Mouse (Mus musculus) ES-E14 (cell line): ENCODE data around the gene Gm5901. TPM values are rescaled to one million over a fixed set of nuclear protein-coding genes. Genes with fewer than 3 reads are reported as not detected.
"Not testable (repeated sequence)": the region's sequence is repeated elsewhere in the genome, so short reads cannot be mapped to it uniquely, and the experiment has no call there.

Source experiments
- DNase-seq: peaks from one replicate; pipeline ENCODE4 v3.0.0-alpha.2; 2013; ENCODE audit warnings: low read depth, low spot score
- H3K27ac ChIP-seq: 2 replicates; pipeline ENCODE4 v1.5.1; 2012; ENCODE audit warnings: low read depth, mild to moderate bottlenecking, low read length, moderate library complexity, mixed read lengths; ENCODE audit not compliant: poor library complexity, insufficient read depth, severe bottlenecking
- H3K36me3 ChIP-seq: 2 replicates; pipeline ENCODE4 v1.6.1; 2012; ENCODE audit warnings: mild to moderate bottlenecking, low read length, moderate library complexity, mixed read lengths; ENCODE audit not compliant: control insufficient read depth, poor library complexity, insufficient read depth, severe bottlenecking
- H3K4me1 ChIP-seq, 2 experiments: fragments of 150-350 bp in 1 of 2; sonication (generic) in 1 of 2; 2 replicates each; pipeline ENCODE4 v1.6.1; 2012; ENCODE audit warnings: low read length in 2 of 2, mild to moderate bottlenecking in 1 of 2, mixed read lengths in 1 of 2; ENCODE audit not compliant: control insufficient read depth in 2 of 2, insufficient read depth in 2 of 2, poor library complexity in 1 of 2
- H3K4me3 ChIP-seq, 2 experiments: fragments of 150-350 bp in 1 of 2; sonication (generic) in 1 of 2; 2 replicates each; pipeline ENCODE4 v1.5.1; 2012; ENCODE audit warnings: low read length in 2 of 2, low read depth in 1 of 2, mild to moderate bottlenecking in 1 of 2, mixed read lengths in 1 of 2; ENCODE audit not compliant: insufficient read depth in 1 of 2, poor library complexity in 1 of 2, severe bottlenecking in 1 of 2
- H3K9ac ChIP-seq: 2 replicates; pipeline ENCODE4 v1.6.1; 2012; ENCODE audit warnings: low read depth, mild to moderate bottlenecking, low read length, mixed read lengths; ENCODE audit not compliant: poor library complexity, insufficient read depth, severe bottlenecking
- H3K9me3 ChIP-seq: fragments of 150-350 bp; sonication (generic); 2 replicates; pipeline ENCODE4 v1.6.1; 2012; ENCODE audit warnings: low read depth, mild to moderate bottlenecking, low read length; ENCODE audit not compliant: control insufficient read depth, insufficient read depth
- CHD2 ChIP-seq: IDR thresholded peaks from 2 replicates; pipeline ENCODE4 v1.6.1; 2014; ENCODE audit warnings: mild to moderate bottlenecking, low read depth, low read length, inconsistent platforms
- HCFC1 ChIP-seq: IDR thresholded peaks from 2 replicates; pipeline ENCODE4 v1.6.1; 2012; ENCODE audit warnings: low read length, inconsistent platforms, borderline replicate concordance; ENCODE audit not compliant: insufficient read depth
- MAFK ChIP-seq: IDR thresholded peaks from 2 replicates; pipeline ENCODE4 v1.6.1; 2014; ENCODE audit warnings: mild to moderate bottlenecking, low read depth, low read length, inconsistent platforms; ENCODE audit not compliant: insufficient read depth
- ZC3H11A ChIP-seq: IDR thresholded peaks from 2 replicates; pipeline ENCODE4 v1.6.1; 2012; ENCODE audit warnings: low read depth, mild to moderate bottlenecking, inconsistent platforms, low read length, borderline replicate concordance
- ZNF384 ChIP-seq: IDR thresholded peaks from 2 replicates; pipeline ENCODE4 v1.6.1; 2012; ENCODE audit warnings: low read depth, low read length, inconsistent platforms
- in situ Hi-C, 2 experiments: fragments of 600-800 bp; cut with MboI; formaldehyde crosslinking; loops; one replicate each; pipeline ENCODE4 v1.15.1; 2025; ENCODE audit warnings: low sequenced_read_pairs in 2 of 2, inconsistent platforms in 1 of 2; ENCODE audit not compliant: unreplicated experiment in 2 of 2
- total RNA-seq: library from RNA; depleted of rRNA; stranded (reverse); fragments of 300-350 nt; gene quantifications from 2 replicates; pipeline ENCODE4 v1.2.3, GENCODE M21; 2012; rRNA removed

Gene Gm5901
- 0.89 and 2.4 TPM in 2 replicates for total RNA-seq

DNA sequence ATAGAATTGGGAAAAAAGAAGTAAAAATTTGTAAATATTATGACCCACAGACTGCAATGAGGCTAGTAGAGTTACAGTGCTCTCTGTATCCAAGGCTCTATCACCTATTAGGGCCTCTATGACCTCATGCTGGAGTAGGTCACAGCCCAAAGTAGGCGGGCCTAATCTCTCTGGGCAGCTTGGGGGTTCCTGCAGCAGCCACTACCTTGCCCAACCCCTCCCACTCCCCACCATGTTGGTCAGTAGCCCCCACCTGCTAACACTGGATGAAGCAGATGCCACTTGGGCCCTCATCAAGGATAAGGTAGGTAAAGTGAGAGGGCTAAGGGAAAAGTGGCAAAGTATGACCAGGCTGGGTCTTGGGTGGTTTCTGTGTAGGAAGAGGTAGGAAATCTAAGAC lies at the start of gene Gm5901:
Gene Gm5901, plus strand, starts transcription at position 173 of the 400 bp plus-strand sequence.
- no peak for DNase-seq
- H3K9me3 ChIP-seq, result no peaks in the 10 kb centered on the region
- peaks cover 21% of the 10 kb centered on the region for H3K36me3 ChIP-seq
- H3K4me3 ChIP-seq, result no peak within 1 kb of the TSS
- no peak within 1 kb of the TSS for H3K9ac ChIP-seq
- no peak within 1 kb of the TSS for H3K27ac ChIP-seq
- TF ChIP-seq ZC3H11A, result no peak
- TF ChIP-seq ZNF384, result no peak
- TF ChIP-seq HCFC1, result no peak
- no peak for TF ChIP-seq CHD2
- no peak for TF ChIP-seq MAFK
- in situ Hi-C loops, result no loop called here
- H3K4me1 ChIP-seq, result no peaks in the 10 kb centered on the region

DNA sequence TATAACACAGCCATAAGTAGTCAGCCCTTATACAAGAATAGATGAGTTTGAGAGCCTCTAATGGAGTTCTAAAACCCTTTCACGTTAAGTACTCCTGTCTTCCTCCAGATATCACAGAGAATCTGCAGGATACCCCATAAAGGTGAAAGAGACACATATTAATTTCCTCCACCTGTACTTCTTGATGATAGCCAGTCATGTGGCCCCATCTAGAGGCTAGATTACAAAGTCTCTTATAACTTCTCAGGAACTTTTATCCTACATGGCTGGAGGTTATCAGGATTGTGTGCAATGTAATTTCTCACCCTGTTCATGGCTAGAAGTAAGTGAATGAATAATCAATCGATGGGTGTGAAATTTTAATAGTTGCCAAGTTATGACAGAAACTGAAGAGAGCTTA lies 49.5 kb upstream of the Gm5901 start:
- no peaks in the 10 kb centered on the region for H3K36me3 ChIP-seq
- TF ChIP-seq CHD2, result no peak
- TF ChIP-seq HCFC1, result no peak
- no peak overlapping the region for H3K9ac ChIP-seq
- no peaks in the 10 kb centered on the region for H3K4me1 ChIP-seq
- H3K27ac ChIP-seq, result no peak overlapping the region
- no peaks in the 10 kb centered on the region for H3K9me3 ChIP-seq
- no peak overlapping the region for H3K4me3 ChIP-seq
- in situ Hi-C loops, result no loop called here
- DNase-seq, result no peak

GRCm38 (mm10) chr7:105334004-105334403 lies 40.8 kb upstream of the Gm5901 start, which contains the start of gene Olfr690:
Olfr690 (minus strand) TSS chr7:105334104.
- Histone ChIP-seq H3K9ac (no peak within 1 kb of the TSS), H3K36me3 (no peaks in the 10 kb centered on the region), H3K4me1 (no peaks in the 10 kb centered on the region), H3K27ac (no peak within 1 kb of the TSS), H3K9me3 (no peaks in the 10 kb centered on the region), H3K4me3 (no peak within 1 kb of the TSS)
- TF ChIP-seq CHD2, result no peak
- no peak for TF ChIP-seq ZNF384
- no peak for DNase-seq
- in situ Hi-C loops, result no loop called here

- no peak for TF ChIP-seq ZNF384
- no peak for TF ChIP-seq MAFK
- Histone ChIP-seq H3K36me3 (no peaks in the 10 kb centered on the region), H3K9ac (no peak within 1 kb of the TSS), H3K27ac (no peak within 1 kb of the TSS), H3K4me1 (no peaks in the 10 kb centered on the region), H3K9me3 (no peaks in the 10 kb centered on the region), H3K4me3 (no peak within 1 kb of the TSS)
- in situ Hi-C loops, result no loop called here
- no peak for DNase-seq
Measured at GRCm38 (mm10) chr7:105342170-105342569, 32.7 kb upstream of the Gm5901 start, which contains the start of gene Olfr691. Olfr691 (minus strand) TSS chr7:105342270.

GRCm38 (mm10) chr7:105342752-105343151 lies 32.1 kb upstream of the Gm5901 start:
- TF ChIP-seq ZNF384, result no peak
- TF ChIP-seq ZC3H11A, result no peak
- no peak for TF ChIP-seq MAFK
- TF ChIP-seq CHD2, result no peak
- no peak for TF ChIP-seq HCFC1
- Histone ChIP-seq H3K27ac (no peak overlapping the region), H3K36me3 (no peaks in the 10 kb centered on the region), H3K4me1 (no peaks in the 10 kb centered on the region), H3K9ac (no peak overlapping the region), H3K4me3 (no peak overlapping the region), H3K9me3 (no peaks in the 10 kb centered on the region)
- no peak for DNase-seq
- in situ Hi-C loops, result no loop called here

DNA sequence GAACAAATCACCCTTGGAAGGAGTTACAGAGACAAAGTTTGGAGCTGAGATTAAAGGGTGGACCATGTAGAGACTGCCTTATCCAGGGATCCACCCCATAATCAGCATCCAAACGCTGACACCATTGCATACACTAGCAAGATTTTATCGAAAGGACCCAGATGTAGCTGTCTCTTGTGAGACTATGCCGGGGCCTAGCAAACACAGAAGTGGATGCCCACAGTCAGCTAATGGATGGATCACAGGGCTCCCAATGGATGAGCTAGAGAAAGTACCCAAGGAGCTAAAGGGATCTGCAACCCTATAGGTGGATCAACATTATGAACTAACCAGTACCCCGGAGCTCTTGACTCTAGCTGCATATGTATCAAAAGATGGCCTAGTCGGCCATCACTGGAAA lies 18.8 kb upstream of the Gm5901 start:
- H3K4me3 ChIP-seq, H3K27ac ChIP-seq, H3K4me1 ChIP-seq, DNase-seq, H3K9ac ChIP-seq, H3K36me3 ChIP-seq, in situ Hi-C loops, H3K9me3 ChIP-seq: not testable (repeated sequence)

- H3K4me3 ChIP-seq, H3K27ac ChIP-seq, H3K36me3 ChIP-seq, H3K9ac ChIP-seq, H3K4me1 ChIP-seq, in situ Hi-C loops, H3K9me3 ChIP-seq, DNase-seq: not testable (repeated sequence)
Measured at GRCm38 (mm10) chr7:105356487-105356886, 18.4 kb upstream of the Gm5901 start.
